In genomic region chr8:108923161-108923560, GRCm38 (mm10) we compare ENCODE assay signal across 33 mouse cellular contexts.
A peak's percentile ranks its signal among the peaks of the same experiment; 100 is the strongest.
DNase-seq lines count a peak whose midpoint lies in the region; ATAC-seq and TF ChIP-seq lines count a peak whose summit lies in the region.
"Had no signal": no experiment of that assay in that cellular context is flagged by ENCODE, and none has a peak within 500 bp of the region (broad histone marks: within the 10 kb centered on the region; RNA-seq: fewer than 3 reads in every experiment).

No protein-coding gene starts in this region.

- WGBS in embryonic facial prominence, embryonic 13.5 days, result 90% methylated on average over 6 of the region's 6 CpGs
- WGBS in embryonic facial prominence, embryonic 10.5 days, result 93% methylated on average over 6 of the region's 6 CpGs
- WGBS in kidney, postnatal 0 days, result 86% methylated on average over 6 of the region's 6 CpGs
- WGBS in stomach, postnatal 0 days, result 90% methylated on average over 6 of the region's 6 CpGs

- 0 out of 2 replicates have a peak, but pooled peaks have one; percentile 5 for TF ChIP-seq CTCF in kidney, postnatal 0 days (IDR thresholded peaks at IDR 0.05; ENCODE audit: low read depth)
- 0 out of 2 replicates have a peak, but pooled peaks have one; percentile 4 for TF ChIP-seq CTCF in stomach, postnatal 0 days (IDR thresholded peaks at IDR 0.05; ENCODE audit: low read depth)

- H3K9me3 ChIP-seq in embryonic facial prominence, embryonic 13.5 days, result no peaks in the 10 kb centered on the region
- no peaks in the 10 kb centered on the region for H3K9me3 ChIP-seq in embryonic facial prominence, embryonic 10.5 days
- H3K9me3 ChIP-seq in kidney, postnatal 0 days (replicated peaks; ENCODE audit: low read length), result no peaks in the 10 kb centered on the region
- no peaks in the 10 kb centered on the region for H3K9me3 ChIP-seq in stomach, postnatal 0 days (ENCODE audit: control insufficient read depth, low read length)
- H3K9me3 ChIP-seq: embryonic facial prominence, embryonic 12.5 days; forebrain, embryonic 10.5 days; heart, embryonic 10.5 days; heart, embryonic 15.5 days; hindbrain, embryonic 13.5 days; kidney, embryonic 15.5 days; limb, embryonic 15.5 days; liver, embryonic 13.5 days; megakaryocyte, embryonic 14.5 days; midbrain, embryonic 12.5 days had no signal

- no peak overlapping the region for H3K9ac ChIP-seq in embryonic facial prominence, embryonic 13.5 days
- H3K9ac ChIP-seq in kidney, postnatal 0 days (ENCODE audit: low read depth, low read length), result no peak overlapping the region
- H3K9ac ChIP-seq in stomach, postnatal 0 days (ENCODE audit: low read length), result no peak overlapping the region
- H3K9ac ChIP-seq: embryonic facial prominence, embryonic 12.5 days; forebrain, postnatal 0 days; heart, embryonic 15.5 days; hindbrain, embryonic 13.5 days; kidney, embryonic 15.5 days; limb, embryonic 15.5 days; liver, embryonic 13.5 days; midbrain, embryonic 12.5 days had no signal

- peaks cover 4% of the 10 kb centered on the region; the same call in 1 of the 2 replicates for H3K36me3 ChIP-seq in embryonic facial prominence, embryonic 13.5 days
- H3K36me3 ChIP-seq in embryonic facial prominence, embryonic 10.5 days (replicated peaks), result peaks cover 23% of the 10 kb centered on the region
- no peaks in the 10 kb centered on the region for H3K36me3 ChIP-seq in kidney, postnatal 0 days (ENCODE audit: insufficient read depth, low read length)
- H3K36me3 ChIP-seq in stomach, postnatal 0 days (ENCODE audit: control insufficient read depth, insufficient read depth, low read length), result no peaks in the 10 kb centered on the region
- H3K36me3 ChIP-seq: G1E; heart, embryonic 10.5 days; heart, embryonic 15.5 days; hindbrain, embryonic 13.5 days; kidney, embryonic 15.5 days; limb, embryonic 15.5 days; liver, embryonic 13.5 days had no signal

- H3K4me1 ChIP-seq in embryonic facial prominence, embryonic 13.5 days, result peaks cover 21% of the 10 kb centered on the region; the same call in 1 of the 2 replicates
- peaks cover 24% of the 10 kb centered on the region for H3K4me1 ChIP-seq in embryonic facial prominence, embryonic 10.5 days
- H3K4me1 ChIP-seq in kidney, postnatal 0 days (replicated peaks; ENCODE audit: insufficient read depth, low read length), result no peaks in the 10 kb centered on the region
- H3K4me1 ChIP-seq in stomach, postnatal 0 days (replicated peaks; ENCODE audit: control insufficient read depth, insufficient read depth), result no peaks in the 10 kb centered on the region
- H3K4me1 ChIP-seq: kidney, embryonic 15.5 days; liver, embryonic 13.5 days; megakaryocyte, embryonic 14.5 days had no signal

- H3K27ac ChIP-seq in embryonic facial prominence, embryonic 13.5 days, result 0 out of 2 replicates have a peak overlapping the region, but pooled peaks have one; percentile 2
- no peak overlapping the region for H3K27ac ChIP-seq in embryonic facial prominence, embryonic 10.5 days (replicated peaks)
- H3K27ac ChIP-seq in kidney, postnatal 0 days, result no peak overlapping the region
- H3K27ac ChIP-seq in stomach, postnatal 0 days (replicated peaks), result no peak overlapping the region
- H3K27ac ChIP-seq: embryonic facial prominence, embryonic 12.5 days; forebrain, embryonic 10.5 days; heart, embryonic 15.5 days; hindbrain, embryonic 13.5 days; kidney, embryonic 15.5 days; layer of hippocampus, adult 2 months; limb, embryonic 15.5 days; liver, embryonic 13.5 days; midbrain, embryonic 12.5 days had no signal

- no peaks in the 10 kb centered on the region for H3K27me3 ChIP-seq in embryonic facial prominence, embryonic 13.5 days
- no peaks in the 10 kb centered on the region for H3K27me3 ChIP-seq in embryonic facial prominence, embryonic 10.5 days (replicated peaks; ENCODE audit: low read depth, poor library complexity, severe bottlenecking)
- H3K27me3 ChIP-seq in kidney, postnatal 0 days (ENCODE audit: insufficient read depth, low read length), result no peaks in the 10 kb centered on the region
- H3K27me3 ChIP-seq in stomach, postnatal 0 days (ENCODE audit: control insufficient read depth, insufficient read depth, low read length), result no peaks in the 10 kb centered on the region
- H3K27me3 ChIP-seq: embryonic facial prominence, embryonic 12.5 days; heart, embryonic 15.5 days; hindbrain, embryonic 13.5 days; kidney, embryonic 15.5 days; limb, embryonic 15.5 days; liver, embryonic 13.5 days; midbrain, embryonic 12.5 days had no signal

- H3K4me3 ChIP-seq in embryonic facial prominence, embryonic 13.5 days, result no peak overlapping the region
- no peak overlapping the region for H3K4me3 ChIP-seq in embryonic facial prominence, embryonic 10.5 days
- no peak overlapping the region for H3K4me3 ChIP-seq in kidney, postnatal 0 days (replicated peaks; ENCODE audit: low read depth, low read length)
- no peak overlapping the region for H3K4me3 ChIP-seq in stomach, postnatal 0 days (ENCODE audit: low read depth, low read length)
- H3K4me3 ChIP-seq: embryonic facial prominence, embryonic 12.5 days; forebrain, embryonic 10.5 days; heart, embryonic 10.5 days; heart, embryonic 15.5 days; hindbrain, embryonic 13.5 days; kidney, embryonic 15.5 days; layer of hippocampus, adult 2 months; limb, embryonic 15.5 days; liver, embryonic 13.5 days; megakaryocyte, embryonic 14.5 days; midbrain, embryonic 12.5 days had no signal

- peak; percentile 32; the same call in 1 of the 2 replicates for ATAC-seq in embryonic facial prominence, embryonic 13.5 days (ENCODE audit: insufficient number of reproducible peaks, insufficient read depth, low FRiP score, low TSS enrichment, low read depth)
- ATAC-seq in kidney, postnatal 0 days (replicated peaks; ENCODE audit: low FRiP score, low read depth), result no peak
- no peak for ATAC-seq in stomach, postnatal 0 days (ENCODE audit: low FRiP score, low TSS enrichment)
- no peak for ATAC-seq in granulocyte monocyte progenitor cell, adult 5-6 weeks (replicated peaks; ENCODE audit: poor library complexity, severe bottlenecking)
- ATAC-seq: forebrain, postnatal 0 days; inflammation-experienced regulatory T-cells, adult 6 months; lung, postnatal 0 days had no signal

- TF ChIP-seq EP300 in stomach, postnatal 0 days (optimal IDR thresholded peaks at IDR 0.05), result no peak

- H3K4me2 ChIP-seq in embryonic facial prominence, embryonic 13.5 days, result no peak overlapping the region
- no peak overlapping the region for H3K4me2 ChIP-seq in kidney, postnatal 0 days (ENCODE audit: low read length)
- H3K4me2 ChIP-seq in stomach, postnatal 0 days (replicated peaks; ENCODE audit: low read depth), result no peak overlapping the region
- H3K4me2 ChIP-seq: embryonic facial prominence, embryonic 12.5 days; heart, embryonic 15.5 days; hindbrain, embryonic 13.5 days; kidney, embryonic 15.5 days; limb, embryonic 15.5 days; liver, embryonic 13.5 days; midbrain, embryonic 12.5 days had no signal

- DNase-seq in embryonic facial prominence, embryonic 10.5 days (ENCODE audit: low spot score), result no peak
- no peak for DNase-seq in kidney, postnatal 0 days (ENCODE audit: low spot score)
- DNase-seq in kidney, adult 8-10 months, result no peak
- DNase-seq in stomach, postnatal 0 days (ENCODE audit: low spot score), result no peak
- peak; percentile 57 for DNase-seq in thymus, postnatal 4 days
- DNase-seq: adrenal gland, adult 8-10 months; cerebellum, adult 8-10 months; cerebellum, postnatal 25 days; forebrain, postnatal 0 days; gastrocnemius, postnatal 14 days; kidney, adult 11 months; kidney, postnatal 36 days; left cerebral cortex, postnatal 4 days; liver, embryonic 13.5 days; lung, adult 18-20 months; lung, postnatal 4 days; retina, postnatal 1 day; right cerebral cortex, postnatal 14 days had no signal
